Mouse (Mus musculus) spleen, postnatal 36 days (tissue): Measurements from ENCODE around the gene Ccdc163.
"Not testable (repeated sequence)": the region's sequence is repeated elsewhere in the genome, so short reads cannot be mapped to it uniquely, and the experiment has no call there.

Experiments used
- DNase-seq, 2 experiments: peaks; one replicate each; pipeline ENCODE4 v3.0.0; 2022; ENCODE audit warnings: low spot score in 2 of 2, mixed read lengths in 1 of 2

The Ccdc163 gene

DNA sequence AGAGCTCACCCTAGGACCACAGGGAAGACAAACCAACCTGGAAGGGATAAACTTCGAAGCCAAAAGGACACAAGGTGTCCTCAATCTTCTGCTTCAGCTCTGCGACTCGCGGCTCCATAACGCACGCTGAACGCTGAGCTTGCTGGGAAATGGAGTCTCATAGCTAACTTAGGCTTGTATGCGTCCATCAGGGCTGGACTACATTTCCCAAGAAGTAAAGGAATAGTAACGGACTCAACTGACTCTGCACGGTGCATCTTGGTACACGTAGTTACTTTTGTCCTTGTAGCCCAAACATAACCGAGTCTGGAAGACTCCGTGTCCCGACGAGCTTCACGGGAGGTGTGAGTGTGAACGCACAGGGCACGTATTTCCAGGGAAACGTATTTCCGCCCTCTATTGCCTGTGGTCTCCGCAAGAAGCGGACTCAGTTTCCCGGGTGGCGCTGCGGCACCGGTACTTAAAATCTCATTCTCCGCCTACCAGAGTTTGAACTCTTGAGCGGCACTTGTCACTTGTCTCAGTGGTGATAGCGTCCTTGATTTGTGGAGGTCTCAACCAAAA lies at the start of gene Ccdc163, which contains the start of gene Mmachc:
Gene Ccdc163, plus strand, starts transcription at position 309 of the 564 bp plus-strand sequence.
Gene Mmachc, minus strand, starts transcription at position 206 of the 564 bp plus-strand sequence.
- peak; percentile 93 to 94 for DNase-seq

- DNase-seq = no peak
Measured at GRCm38 (mm10) chr4:116659474-116659873, 48.8 kb upstream of the Ccdc163 start.

DNA sequence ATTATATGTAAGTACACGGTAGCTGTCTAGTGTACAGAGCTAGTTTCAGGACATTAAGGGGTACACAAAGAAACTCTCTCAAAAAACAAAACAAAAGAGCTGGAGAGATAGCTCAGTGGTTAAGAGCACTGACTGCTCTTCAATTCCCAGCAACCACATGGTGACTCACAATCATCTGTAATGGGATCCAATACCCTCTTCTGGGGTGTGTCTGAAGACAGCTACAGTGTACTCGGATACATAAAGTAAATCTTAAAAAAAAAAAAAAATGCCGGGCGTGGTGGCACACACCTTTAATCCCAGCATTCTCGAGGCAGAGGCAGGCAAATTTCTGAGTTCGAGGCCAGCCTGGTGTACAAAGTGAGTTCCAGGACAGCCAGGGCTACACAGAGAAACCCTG lies 48.4 kb upstream of the Ccdc163 start:
- not testable (repeated sequence) for DNase-seq

DNA sequence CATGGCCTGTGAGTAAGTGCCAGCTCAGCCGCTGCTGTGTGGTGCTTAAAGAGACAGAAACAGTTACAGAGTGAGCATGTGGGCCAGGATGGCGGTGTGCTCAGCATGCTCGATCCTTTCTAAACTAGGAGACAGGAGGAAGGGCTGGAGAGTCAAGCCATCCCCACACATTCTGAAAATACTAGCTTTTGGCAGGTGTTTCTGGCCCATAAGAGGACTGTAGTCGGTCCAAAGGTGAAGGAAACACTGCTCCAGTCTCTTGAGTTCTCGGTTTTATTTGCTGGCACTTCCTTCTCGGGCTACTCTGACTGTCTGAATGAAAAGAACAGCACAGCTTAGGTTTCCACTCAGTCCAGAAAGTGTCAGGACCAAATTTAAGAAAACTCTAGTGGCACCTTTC lies 47.5 kb upstream of the Ccdc163 start:
- no peak for DNase-seq

DNA sequence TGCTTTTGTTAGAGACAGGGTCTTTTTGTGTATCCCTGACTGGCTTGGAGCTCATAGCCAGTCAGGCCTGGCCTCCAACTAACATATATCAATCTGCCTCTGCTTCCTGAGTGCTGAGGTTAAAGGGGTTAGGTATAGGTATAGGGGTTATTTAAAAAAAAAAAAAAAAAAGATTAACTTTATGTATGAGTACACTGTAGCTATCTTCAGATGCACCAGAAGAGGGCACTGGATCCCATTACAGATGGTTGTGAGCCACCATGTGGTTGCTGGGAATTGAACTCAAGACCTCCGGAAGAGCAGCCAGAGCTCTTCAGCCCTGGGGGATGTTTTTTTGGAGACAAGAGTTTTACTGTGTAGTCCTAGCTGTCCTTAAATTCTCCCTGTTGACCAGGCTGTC lies 46.3 kb upstream of the Ccdc163 start:
- DNase-seq = no peak

DNA sequence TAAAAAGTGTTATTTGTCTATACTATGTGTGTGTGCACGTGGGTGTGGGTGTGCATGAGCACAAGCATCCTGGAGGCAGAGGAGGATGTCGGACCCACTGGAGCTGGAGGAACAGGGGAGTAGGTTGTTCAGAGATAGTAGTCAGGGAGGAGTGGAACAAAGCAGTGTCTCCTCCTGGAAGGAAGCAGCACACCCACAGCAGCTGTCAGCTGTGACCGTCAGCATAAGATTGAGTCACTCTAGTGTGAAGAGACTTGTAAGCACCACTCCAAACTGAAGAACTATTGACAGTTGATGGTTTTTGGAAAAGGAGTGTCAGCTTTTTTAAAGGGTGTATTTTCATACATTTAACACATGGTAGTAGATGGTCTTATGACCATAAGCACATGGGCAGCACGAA lies 41.7 kb upstream of the Ccdc163 start:
- no peak for DNase-seq

DNA sequence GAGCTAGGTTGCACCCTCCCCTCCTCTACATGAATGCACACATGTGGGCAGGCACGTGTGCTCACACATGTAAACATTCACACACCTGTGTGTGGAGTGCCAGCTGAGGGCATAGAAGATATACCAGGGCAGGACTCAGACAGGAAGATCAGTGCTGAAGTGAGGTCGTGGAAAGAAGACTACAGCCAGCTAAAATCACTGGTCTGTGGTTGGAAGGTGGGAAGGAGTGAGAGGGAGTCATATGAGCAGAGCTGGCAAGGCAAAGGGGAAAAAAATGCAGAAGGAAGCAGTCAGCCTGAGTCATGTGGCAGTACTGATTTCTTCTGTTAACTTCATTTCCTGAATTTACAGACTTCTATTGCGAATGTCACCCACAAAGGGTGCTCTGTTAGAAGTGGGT lies 40.2 kb upstream of the Ccdc163 start:
- peak in 1 of 2 experiments; percentile 9 for DNase-seq

DNA sequence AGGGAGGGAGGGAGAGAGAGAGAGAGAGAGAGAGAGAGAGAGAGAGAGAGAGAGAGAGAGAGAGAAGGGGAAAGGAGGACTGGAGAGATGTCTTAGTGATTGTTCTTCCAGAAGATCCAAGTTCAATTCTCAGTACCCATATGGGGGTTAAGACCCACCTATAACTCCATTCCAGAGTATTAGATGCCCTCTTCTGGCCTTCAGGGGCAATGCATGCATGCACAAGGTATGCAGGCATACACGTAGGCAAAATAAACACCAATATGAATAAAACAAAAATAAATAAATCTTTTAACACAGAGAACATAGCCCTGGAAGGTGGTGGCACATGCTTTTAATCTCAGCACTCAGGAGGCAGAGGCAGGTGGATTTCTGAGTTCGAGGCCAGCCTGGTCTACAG lies 39.0 kb upstream of the Ccdc163 start:
- DNase-seq = no peak

DNA sequence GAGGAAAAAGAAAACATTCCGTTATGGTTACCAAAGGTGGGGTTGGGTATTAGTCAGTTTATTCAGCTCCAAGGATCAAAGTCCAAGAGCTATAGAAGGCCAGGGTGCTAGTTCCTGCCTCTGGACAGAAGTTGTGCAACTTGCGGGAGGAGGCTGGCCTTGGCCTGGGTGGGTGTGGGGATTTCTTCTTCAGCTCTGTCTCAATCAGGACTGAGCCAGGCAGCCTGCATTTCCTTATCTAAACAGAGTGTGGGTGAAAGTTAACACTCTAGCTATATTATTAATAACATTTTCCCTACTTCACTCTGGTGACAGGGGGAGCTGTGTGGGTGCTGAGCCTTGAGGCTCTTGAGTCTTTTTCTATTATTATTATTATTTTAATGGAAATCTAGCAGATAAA lies 35.5 kb upstream of the Ccdc163 start:
- peak; percentile 32 to 45 for DNase-seq

DNA sequence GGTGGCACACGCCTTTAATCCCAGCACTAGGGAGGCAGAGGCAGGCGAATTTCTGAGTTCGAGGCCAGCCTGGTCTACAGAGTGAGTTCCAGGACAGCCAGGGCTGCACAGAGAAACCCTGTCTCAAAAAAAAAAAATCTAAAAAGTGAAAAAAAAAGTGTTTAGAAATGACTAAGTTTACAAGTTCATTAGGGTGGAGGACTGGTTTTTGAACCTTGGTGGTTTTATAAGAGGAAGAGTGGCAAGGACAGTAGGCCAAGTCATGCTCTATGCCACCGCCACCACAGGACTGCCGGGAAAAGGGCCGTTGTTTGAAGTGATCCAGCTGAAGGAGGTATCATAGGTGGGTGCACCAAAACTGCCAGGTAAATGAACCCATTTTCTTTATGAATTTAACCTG lies 33.5 kb upstream of the Ccdc163 start:
- DNase-seq = not testable (repeated sequence)

DNA sequence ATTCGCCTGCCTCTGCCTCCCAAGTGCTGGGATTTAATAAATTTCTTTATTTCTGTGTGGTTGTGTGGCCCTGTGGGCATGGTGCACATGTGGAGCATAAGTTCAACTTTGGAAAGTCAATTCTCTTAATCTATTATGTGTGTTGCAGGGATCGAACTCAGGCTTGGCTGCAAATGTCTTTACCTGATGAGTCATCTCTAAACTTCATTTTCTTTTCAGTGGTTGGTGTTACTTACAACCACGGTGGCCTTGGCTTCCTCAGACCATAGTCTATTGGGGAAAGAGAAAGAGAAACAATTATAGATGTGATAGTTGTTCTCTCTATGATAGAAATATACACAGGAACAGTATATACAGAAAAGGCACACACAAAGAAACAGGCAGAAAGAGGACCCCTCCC lies 32.3 kb upstream of the Ccdc163 start:
- DNase-seq = no peak

- DNase-seq = no peak
Measured at GRCm38 (mm10) chr4:116677808-116678207, 30.5 kb upstream of the Ccdc163 start.

DNA sequence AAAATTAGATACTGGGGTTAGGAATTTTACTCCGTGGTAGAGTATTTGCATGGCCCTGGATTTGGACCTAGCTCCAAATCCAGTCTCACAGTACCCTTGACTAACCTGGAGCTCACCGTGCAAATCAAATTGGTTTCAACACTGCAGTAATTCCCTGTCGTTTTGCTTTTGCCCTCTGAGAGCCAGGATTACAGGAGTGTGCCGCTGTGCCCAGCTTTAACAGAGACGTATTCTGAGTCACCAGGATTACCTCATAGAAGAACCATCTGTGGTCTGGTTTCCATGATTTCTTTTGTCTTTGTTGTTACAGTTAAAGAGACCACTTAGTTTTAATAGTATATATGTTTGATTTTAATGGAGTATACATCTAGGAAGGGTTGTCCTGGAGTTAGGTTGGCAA lies 29.2 kb upstream of the Ccdc163 start:
- DNase-seq = no peak

DNA sequence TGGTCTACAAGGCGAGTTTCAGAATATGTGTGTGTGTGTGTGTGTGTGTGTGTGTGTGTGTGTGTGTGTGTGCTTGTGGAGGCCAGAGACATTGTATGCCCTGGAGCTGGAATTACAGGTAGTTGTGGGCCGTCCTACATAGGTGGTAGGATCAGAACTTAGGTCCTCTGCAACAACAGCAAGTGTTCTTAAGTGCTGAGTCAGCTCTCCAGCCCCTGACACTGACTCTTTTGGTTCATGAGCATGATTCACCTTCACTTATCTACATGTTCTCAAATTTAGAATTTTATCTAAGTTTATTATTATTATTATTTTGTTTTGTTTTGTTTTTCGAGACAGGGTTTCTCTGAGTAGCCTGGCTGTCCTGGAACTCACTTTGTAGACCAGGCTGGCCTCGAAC lies 27.8 kb upstream of the Ccdc163 start:
- DNase-seq = not testable (repeated sequence)

DNA sequence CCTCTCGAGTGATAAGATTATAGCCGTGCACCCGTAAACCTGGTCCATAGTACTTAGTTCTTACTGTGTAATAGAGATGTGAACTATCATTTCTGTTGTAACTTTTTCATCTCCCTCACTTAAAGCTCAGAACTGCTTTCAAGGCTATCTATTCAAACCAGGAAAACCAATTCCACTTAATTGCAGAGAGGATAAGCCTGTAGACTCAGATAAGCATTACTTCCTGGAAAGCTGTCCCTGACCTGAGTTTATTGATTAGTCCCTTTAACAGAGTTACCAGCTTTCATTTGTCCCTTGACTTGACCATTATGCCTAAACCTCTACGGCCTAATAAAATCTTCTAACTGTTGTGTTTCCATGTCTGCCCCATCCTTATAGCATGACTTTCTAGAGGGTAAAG lies 24.4 kb upstream of the Ccdc163 start:
- DNase-seq = no peak

- no peak for DNase-seq
Measured at GRCm38 (mm10) chr4:116684665-116685064, 23.6 kb upstream of the Ccdc163 start.

DNA sequence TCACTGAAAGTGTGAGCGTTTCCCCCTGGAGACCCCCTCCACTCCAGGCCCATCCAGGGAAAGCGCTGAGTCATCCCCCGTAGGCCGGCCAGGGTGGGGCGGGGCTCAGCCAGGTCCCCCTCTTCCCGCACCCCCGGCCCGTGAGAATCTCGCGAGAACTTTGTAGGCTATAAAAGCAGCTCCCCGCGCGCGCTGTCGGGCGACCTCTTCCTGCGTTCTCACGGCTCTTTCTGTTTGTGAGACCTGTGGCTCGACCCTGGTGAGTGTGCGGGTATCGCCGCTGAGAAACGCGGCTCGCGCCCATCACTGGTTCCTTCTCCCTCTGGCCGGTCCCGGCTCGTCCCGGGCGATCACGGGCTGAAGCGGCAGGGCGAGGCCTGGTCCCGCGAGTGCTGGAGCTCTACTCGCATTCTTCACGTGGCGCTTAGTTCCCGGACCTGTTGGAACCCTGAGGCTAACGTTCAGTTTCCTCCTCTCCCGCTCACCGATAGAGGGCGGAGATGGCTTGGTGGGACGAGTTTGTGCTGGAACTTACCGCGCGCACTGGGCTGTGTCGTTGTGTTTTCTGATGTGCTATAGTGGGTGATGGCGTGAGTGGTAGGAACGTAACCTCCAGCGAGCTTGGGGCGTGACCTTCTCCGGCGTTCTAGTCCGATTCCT lies 22.8 kb upstream of the Ccdc163 start, which contains the start of gene Prdx1:
Gene Prdx1, plus strand, starts transcription at position 143 of the 660 bp plus-strand sequence.
- DNase-seq = peak; percentile 90 to 93

DNA sequence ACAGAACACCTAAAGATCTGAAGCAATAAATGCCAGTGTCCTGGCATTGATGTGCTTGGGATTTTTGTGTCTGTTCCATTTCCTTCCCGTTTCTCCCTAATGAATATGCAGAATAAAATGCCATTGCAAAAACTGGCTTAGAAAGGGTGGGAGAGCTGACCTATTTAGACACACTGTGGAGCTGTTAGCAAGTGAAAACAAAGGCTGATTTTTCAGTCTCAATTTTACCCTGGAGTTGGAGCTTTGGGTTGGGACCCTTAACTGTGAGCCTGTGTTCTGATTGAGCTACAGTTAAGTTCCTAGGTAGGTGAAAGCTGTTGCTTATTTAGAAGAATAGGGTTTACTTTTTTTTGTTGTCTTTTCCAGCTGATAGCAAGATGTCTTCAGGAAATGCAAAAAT lies 21.3 kb upstream of the Ccdc163 start:
- no peak for DNase-seq

DNA sequence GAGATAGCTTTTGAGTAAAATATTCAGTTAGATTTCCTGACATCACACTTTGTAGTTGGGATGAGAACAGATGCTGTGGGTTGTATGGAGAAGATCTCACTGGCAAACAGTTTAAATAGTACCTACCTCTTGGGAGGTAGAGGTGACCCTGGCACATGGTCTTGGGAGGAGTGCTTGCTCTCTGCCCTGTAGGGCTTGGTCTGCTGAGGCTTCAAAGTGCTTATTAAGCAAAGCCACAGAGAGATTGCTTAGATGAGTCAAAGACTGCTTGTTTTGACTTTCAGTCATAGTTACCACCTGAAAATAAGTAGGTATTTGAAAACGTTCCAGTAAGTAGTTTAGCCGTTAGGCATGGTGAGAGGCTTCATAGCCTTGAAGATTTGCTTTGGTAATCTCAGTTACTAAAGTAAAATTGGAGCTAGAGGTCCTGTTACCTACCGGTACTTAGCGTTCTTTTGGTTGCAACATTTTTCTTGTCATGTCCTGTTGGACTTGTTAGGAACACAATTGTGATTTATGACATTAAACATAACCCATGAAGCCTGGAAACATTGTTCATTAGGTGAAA lies 18.9 kb upstream of the Ccdc163 start:
- no peak for DNase-seq

DNA sequence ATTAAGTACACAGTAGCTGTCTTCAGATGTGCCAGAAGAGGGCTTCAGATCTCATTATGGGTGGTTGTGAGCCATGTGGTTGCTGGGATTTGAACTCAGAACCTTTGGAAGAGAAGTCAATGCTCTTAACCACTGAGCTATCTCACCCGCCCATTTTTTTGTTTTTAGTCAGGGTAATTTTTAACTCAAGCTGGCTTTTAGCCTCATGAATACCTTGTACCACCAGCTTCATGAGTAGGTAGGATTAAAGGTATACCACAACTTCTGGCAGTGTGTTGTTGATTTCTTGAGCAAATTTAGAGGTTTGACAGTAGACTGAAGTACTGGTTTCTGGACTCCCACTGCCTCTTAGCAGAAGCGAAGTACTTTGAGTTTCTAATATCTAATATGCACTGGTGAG lies 16.2 kb upstream of the Ccdc163 start:
- DNase-seq = no peak

GRCm38 (mm10) chr4:116693785-116694184 lies 14.5 kb upstream of the Ccdc163 start:
- no peak for DNase-seq

DNA sequence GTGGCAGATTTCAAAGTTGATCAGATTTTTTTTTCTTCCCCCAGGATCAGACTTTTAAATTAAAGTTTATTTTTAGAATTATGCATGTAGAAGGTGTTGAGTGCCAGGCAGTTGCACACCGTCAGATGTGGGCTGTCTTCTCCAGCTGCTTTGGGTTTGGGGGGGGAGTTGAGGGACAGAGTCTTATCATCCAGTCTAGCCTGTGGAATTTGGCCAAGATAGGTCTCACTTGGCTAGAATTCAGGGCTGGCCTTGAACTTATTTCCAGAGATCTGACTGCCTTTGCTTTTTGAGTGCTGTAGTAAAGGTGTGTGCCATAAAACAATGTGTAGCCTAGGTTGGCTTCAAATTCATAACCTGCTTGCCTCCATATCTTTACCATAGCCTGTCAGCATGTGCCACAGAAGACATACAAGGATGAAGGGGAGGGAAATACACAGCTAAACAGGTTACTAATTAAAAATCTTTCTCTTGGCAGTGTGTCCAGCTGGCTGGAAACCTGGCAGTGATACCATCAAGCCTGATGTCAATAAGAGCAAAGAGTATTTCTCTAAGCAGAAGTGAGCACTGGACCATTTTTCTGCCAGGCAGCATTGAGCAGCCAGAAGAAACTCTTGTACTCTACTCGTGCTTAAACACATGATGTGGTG lies 9.5 kb upstream of the Ccdc163 start:
- DNase-seq = no peak

GRCm38 (mm10) chr4:116700964-116701363 lies 7.3 kb upstream of the Ccdc163 start:
- no peak for DNase-seq
